Mouse (Mus musculus) liver, adult 2 months (tissue): ENCODE data around the gene Olfr800.

Source experiments
- CTCF ChIP-seq: fragments of 200-500 bp; IDR thresholded peaks from 2 replicates; pipeline ENCODE4 v1.5.1; 2011; ENCODE audit warnings: low read depth, low read length, control low read depth
- POLR2A ChIP-seq: fragments of 200-500 bp; IDR thresholded peaks from 2 replicates; pipeline ENCODE4 v1.6.1; 2011; ENCODE audit warnings: low read length, control low read depth; ENCODE audit not compliant: insufficient read depth; ENCODE audit errors: extremely low read depth

DNA sequence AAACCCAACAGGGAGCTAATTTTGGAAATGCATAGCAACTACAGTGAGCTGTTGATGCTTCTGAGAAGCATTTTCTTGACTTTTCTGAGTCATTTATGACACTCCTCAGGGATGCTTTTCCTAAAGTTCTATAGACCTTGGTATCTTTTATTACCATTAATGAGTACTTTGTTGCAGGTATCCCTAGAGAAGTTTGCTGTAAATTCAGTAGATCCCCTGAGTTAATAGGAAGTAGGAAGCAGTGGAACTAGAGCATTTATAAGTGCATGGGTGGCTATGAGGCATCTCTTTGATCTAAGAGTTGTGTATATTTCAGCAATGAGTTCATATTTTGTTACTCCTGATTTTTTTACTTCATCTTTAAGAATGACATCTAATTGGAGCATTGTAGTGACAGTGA lies 45.4 kb downstream of the Olfr800 start, which contains the start of gene Olfr804:
- no peak for TF ChIP-seq CTCF
- no peak for TF ChIP-seq POLR2A
